8 mouse cellular contexts compared by ENCODE assay signal in the genomic region with DNA sequence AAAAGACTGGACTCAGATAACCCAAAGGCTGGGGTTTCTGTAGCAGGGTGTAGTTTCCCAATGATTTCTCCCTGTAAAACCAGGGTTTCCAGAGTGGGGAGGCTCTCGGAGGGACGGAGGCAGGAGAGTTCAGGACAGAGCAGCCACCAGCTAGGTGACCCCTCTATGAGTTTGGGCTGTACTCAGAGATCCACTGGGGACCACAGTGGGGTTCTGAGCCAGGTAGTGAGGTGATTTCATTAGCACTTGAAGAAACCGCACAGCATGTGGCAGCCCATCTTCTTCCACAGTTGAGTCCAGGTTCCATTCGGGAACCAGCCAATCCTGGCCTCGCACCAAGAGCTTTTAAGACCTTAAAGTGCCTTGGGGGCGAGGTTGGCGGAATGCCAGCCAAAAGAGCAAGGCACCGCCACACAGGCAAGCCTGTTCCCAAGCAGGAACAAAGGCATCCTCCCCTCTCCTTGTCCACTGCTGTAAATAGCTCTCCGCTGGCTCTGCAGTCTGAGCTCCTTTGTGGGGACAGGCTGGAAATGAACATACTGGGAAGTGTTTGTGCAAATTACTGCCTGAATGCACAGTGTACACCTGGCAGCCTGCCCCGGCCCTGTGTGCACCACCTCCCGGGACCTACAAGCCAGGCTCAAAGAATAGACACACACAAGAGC. TPM values are rescaled to one million over a fixed set of nuclear protein-coding genes. Genes with fewer than 3 reads are reported as not detected.
DNase-seq lines count a peak whose midpoint lies in the region; ATAC-seq lines count a peak whose summit lies in the region.

No protein-coding gene starts in this region.

- H3K9me3 ChIP-seq in forebrain, embryonic 11.5 days (ENCODE audit: control insufficient read depth, low read length) = no peaks in the 10 kb centered on the region
- no peaks in the 10 kb centered on the region for H3K9me3 ChIP-seq in hindbrain, embryonic 10.5 days
- H3K9me3 ChIP-seq in stomach, embryonic 14.5 days (ENCODE audit: control insufficient read depth, low read depth, low read length) = no peaks in the 10 kb centered on the region

- H3K4me2 ChIP-seq in forebrain, embryonic 11.5 days (ENCODE audit: low read depth, low read length, severe bottlenecking) = no peak overlapping the region
- no peak overlapping the region for H3K4me2 ChIP-seq in stomach, embryonic 14.5 days (replicated peaks; ENCODE audit: low read depth, low read length)

- no peak overlapping the region for H3K4me3 ChIP-seq in forebrain, embryonic 11.5 days (ENCODE audit: low read depth, low read length)
- H3K4me3 ChIP-seq in hindbrain, embryonic 10.5 days = no peak overlapping the region
- no peak overlapping the region for H3K4me3 ChIP-seq in stomach, embryonic 14.5 days (ENCODE audit: low read depth, low read length)

- no peak overlapping the region for H3K9ac ChIP-seq in forebrain, embryonic 11.5 days (ENCODE audit: low read length)
- H3K9ac ChIP-seq in stomach, embryonic 14.5 days (replicated peaks; ENCODE audit: low read depth, low read length) = no peak overlapping the region

- WGBS in forebrain, embryonic 11.5 days = 18% methylated on average over 11 of the region's 11 CpGs
- 48% methylated on average over 11 of the region's 11 CpGs for WGBS in hindbrain, embryonic 10.5 days
- WGBS in stomach, embryonic 14.5 days = 32% methylated on average over 11 of the region's 11 CpGs

- H3K27me3 ChIP-seq in forebrain, embryonic 11.5 days (ENCODE audit: control insufficient read depth, insufficient read depth, low read length) = peaks cover 31% of the 10 kb centered on the region
- H3K27me3 ChIP-seq in hindbrain, embryonic 10.5 days (ENCODE audit: insufficient read depth, poor library complexity, severe bottlenecking) = 0 out of 2 replicates have a peak, but pooled peaks cover 16% of the 10 kb centered on the region
- H3K27me3 ChIP-seq in stomach, embryonic 14.5 days (ENCODE audit: control insufficient read depth, insufficient read depth, low read length) = no peaks in the 10 kb centered on the region

- peak; percentile 92 for ATAC-seq in forebrain, embryonic 11.5 days (replicated peaks; ENCODE audit: low FRiP score)
- peak; percentile 73 for ATAC-seq in stomach, embryonic 14.5 days (ENCODE audit: insufficient number of reproducible peaks, insufficient read depth, low FRiP score, low read depth)

- H3K36me3 ChIP-seq in forebrain, embryonic 11.5 days (ENCODE audit: control insufficient read depth, insufficient read depth, low read length) = no peaks in the 10 kb centered on the region
- no peaks in the 10 kb centered on the region for H3K36me3 ChIP-seq in hindbrain, embryonic 10.5 days
- H3K36me3 ChIP-seq in stomach, embryonic 14.5 days (ENCODE audit: control insufficient read depth, insufficient read depth, low read length) = no peaks in the 10 kb centered on the region

- DNase-seq in heart, adult 11 months = peak; percentile 91
- DNase-seq in heart, postnatal 25 days (ENCODE audit: low spot score) = no peak
- peak; percentile 80 for DNase-seq in forebrain, embryonic 11.5 days (ENCODE audit: low spot score)
- peak; percentile 8 for DNase-seq in hindbrain, embryonic 10.5 days (ENCODE audit: low spot score)
- peak; percentile 56 to 66 for DNase-seq in layer of hippocampus, postnatal 10 days (ENCODE audit: low spot score in 2 of 2)
- DNase-seq in lung, postnatal 4 days = peak; percentile 30 to 58
- no peak for DNase-seq in spleen, postnatal 36 days (ENCODE audit: low spot score in 2 of 2)

- H3K27ac ChIP-seq in forebrain, embryonic 11.5 days (ENCODE audit: low read depth, low read length) = no peak overlapping the region
- H3K27ac ChIP-seq in hindbrain, embryonic 10.5 days = peak overlapping the region; percentile 67
- H3K27ac ChIP-seq in stomach, embryonic 14.5 days (ENCODE audit: low read length) = peak overlapping the region; percentile 39; the same call in 1 of the 2 replicates

- intact Hi-C loops in heart, postnatal 25 days (cut with DNase I) = no loop called here

- H3K4me1 ChIP-seq in forebrain, embryonic 11.5 days (replicated peaks; ENCODE audit: control insufficient read depth, insufficient read depth, low read length) = peaks cover 12% of the 10 kb centered on the region; the same call in 1 of the 2 replicates
- H3K4me1 ChIP-seq in hindbrain, embryonic 10.5 days (replicated peaks) = peaks cover 13% of the 10 kb centered on the region
- peaks cover 15% of the 10 kb centered on the region; the same call in 1 of the 2 replicates for H3K4me1 ChIP-seq in stomach, embryonic 14.5 days (ENCODE audit: control insufficient read depth, insufficient read depth, low read length)

RNA-seq across cellular contexts. Expression of a gene that starts 10.4 kb away (rescaled TPM):
- 1 to 10 TPM; 5.5 to 5.6 TPM for total RNA-seq in heart, postnatal 25 days (2021)
- polyA plus RNA-seq in forebrain, embryonic 11.5 days (2014; fragmentation: Nextera tagmentation; extraction: Ambion mirVana) = 22.2 and 22.7 TPM in 2 replicates
- 22.7 and 27.2 TPM in 2 replicates for polyA plus RNA-seq in hindbrain, embryonic 10.5 days (2016; fragmentation: Nextera tagmentation; extraction: Ambion mirVana)
- total RNA-seq in layer of hippocampus, postnatal 10 days (2021) = 100 to 1,000 TPM; 107 to 117 TPM
- 16.2 and 19.0 TPM in 2 replicates for polyA plus RNA-seq in stomach, embryonic 14.5 days (2014; fragmentation: Nextera tagmentation; extraction: Ambion mirVana)

RNA-seq across cellular contexts. Expression of a gene that starts 53.0 kb away (rescaled TPM):
- total RNA-seq in heart, postnatal 25 days (2021) = 10 to 100 TPM; 28.6 to 33.1 TPM
- 16.4 and 22.1 TPM in 2 replicates for polyA plus RNA-seq in forebrain, embryonic 11.5 days (2014; fragmentation: Nextera tagmentation; extraction: Ambion mirVana)
- 24.0 and 26.0 TPM in 2 replicates for polyA plus RNA-seq in hindbrain, embryonic 10.5 days (2016; fragmentation: Nextera tagmentation; extraction: Ambion mirVana)
- 10 to 100 TPM; 35.8 to 38.8 TPM for total RNA-seq in layer of hippocampus, postnatal 10 days (2021)
- polyA plus RNA-seq in stomach, embryonic 14.5 days (2014; fragmentation: Nextera tagmentation; extraction: Ambion mirVana) = 19.0 and 21.7 TPM in 2 replicates

Comparison
In these comparisons a context has a peak if more than half of its experiments do, and no peak if none do; other contexts are left out.
1. DNase-seq: peak in heart, adult 11 months (single experiment), forebrain, embryonic 11.5 days (single experiment), hindbrain, embryonic 10.5 days (single experiment), layer of hippocampus, postnatal 10 days (2 of 2) and lung, postnatal 4 days (2 of 2); none in heart, postnatal 25 days (single experiment) and spleen, postnatal 36 days (0 of 2).